Mouse (Mus musculus): ENCODE measurements around the gene Hspg2. TPM values are rescaled to one million over a fixed set of nuclear protein-coding genes. Genes with fewer than 3 reads are reported as not detected.

The Hspg2 gene
- total and polyA plus RNA-seq, 3 experiments, result 1.3 to 14.0 (median 5.5) TPM

DNA sequence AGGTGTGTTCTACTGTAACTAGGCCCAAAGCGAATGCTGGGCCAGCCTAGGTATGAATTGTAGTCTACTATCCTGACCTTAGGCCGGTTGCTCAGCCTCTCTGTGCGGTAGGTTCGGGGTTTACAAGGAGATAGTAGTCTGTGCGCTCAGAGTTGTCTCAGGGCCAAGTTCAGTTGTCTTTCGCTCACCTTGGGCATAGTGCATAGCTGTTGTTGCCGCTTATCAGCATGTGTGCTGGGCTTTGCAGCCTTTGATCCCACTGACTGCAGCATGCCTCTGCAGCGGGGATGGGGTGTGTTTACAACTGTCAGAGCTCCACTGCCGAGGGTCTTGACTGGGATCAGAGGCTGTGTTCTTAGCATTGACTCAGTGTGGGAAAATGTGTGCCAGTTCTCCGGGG lies 74.4 kb downstream of the Hspg2 start:
- H3K4me2 ChIP-seq (ENCODE audit: insufficient read depth, low read depth, poor library complexity, severe bottlenecking), result no peak overlapping the region
- no peak overlapping the region for H3K4me3 ChIP-seq (replicated peaks in 1 of 3; ENCODE audit: low read depth in 2 of 3, low read length in 2 of 3, poor library complexity in 1 of 3)
- no peak for DNase-seq (ENCODE audit: extremely low read depth)
- no peaks in the 10 kb centered on the region for H3K27me3 ChIP-seq (replicated peaks)
- no peaks in the 10 kb centered on the region for H3K79me2 ChIP-seq (replicated peaks; ENCODE audit: control insufficient read depth, extremely low read depth, insufficient read depth, poor library complexity, severe bottlenecking)
- no peaks in the 10 kb centered on the region for H3K9me3 ChIP-seq (replicated peaks; ENCODE audit: low read length)
- peaks cover 0 to 18% of the 10 kb centered on the region in 2 experiments; a peak in 3 of 4 replicates for H3K4me1 ChIP-seq (ENCODE audit: control insufficient read depth in 1 of 2, insufficient read depth in 2 of 2)
- TF ChIP-seq UBTF (IDR thresholded peaks at IDR 0.05; ENCODE audit: low read depth, low read length), result no peak
- TF ChIP-seq ZMIZ1 (IDR thresholded peaks at IDR 0.05; ENCODE audit: low read depth, low read length), result no peak
- TF ChIP-seq MYC (IDR thresholded peaks at IDR 0.05; ENCODE audit: low read depth, low read length), result no peak
- TF ChIP-seq JUN (IDR thresholded peaks at IDR 0.05; ENCODE audit: insufficient read depth, low read depth, low read length), result no peak
- TF ChIP-seq MAFK (IDR thresholded peaks at IDR 0.05; ENCODE audit: insufficient replicate concordance, low read length), result no peak
- no peak for TF ChIP-seq SIN3A (IDR thresholded peaks at IDR 0.05; ENCODE audit: low read length)
- TF ChIP-seq MAX (IDR thresholded peaks at IDR 0.05; ENCODE audit: low read length), result no peak
- TF ChIP-seq KAT2A (IDR thresholded peaks at IDR 0.05; ENCODE audit: insufficient replicate concordance, low read length), result no peak
- peaks cover 0 to 95% of the 10 kb centered on the region in 2 experiments for H3K36me3 ChIP-seq (replicated peaks in 1 of 2; ENCODE audit: control insufficient read depth in 1 of 2, insufficient read depth in 1 of 2, low read length in 1 of 2)
- no peak overlapping the region for H3K27ac ChIP-seq (ENCODE audit: insufficient read depth, low read depth)
- dilution Hi-C loops (cut with MboI; ENCODE audit: extremely low pct_ligation_motif_present, extremely low pct_unique_long_range_greater_than_20kb, low sequenced_read_pairs) (no loop called here), in situ Hi-C loops (cut with MboI; ENCODE audit: low pct_ligation_motif_present, low pct_unique_long_range_greater_than_20kb, low sequenced_read_pairs) (no loop called here)
- H3K9ac ChIP-seq (ENCODE audit: insufficient read depth, low read depth), result no peak overlapping the region

DNA sequence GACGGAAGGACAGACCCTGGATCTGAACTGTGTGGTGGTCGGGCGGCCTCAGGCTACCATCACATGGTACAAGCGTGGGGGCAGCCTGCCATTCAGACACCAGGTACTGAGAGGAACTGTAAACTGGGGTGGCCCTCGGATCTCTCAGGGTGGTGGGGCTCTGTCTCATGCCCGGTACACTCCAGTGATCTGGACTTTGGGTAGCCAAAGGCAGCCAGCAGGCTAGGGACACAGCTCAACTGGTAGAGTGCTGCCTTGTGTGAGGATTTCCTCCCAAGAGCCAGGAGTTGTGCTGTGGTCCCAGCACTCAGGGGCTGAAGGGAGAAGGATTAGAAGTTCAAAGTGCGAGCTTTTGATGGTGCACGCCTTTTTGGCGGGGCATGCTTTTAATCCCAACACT lies 77.0 kb downstream of the Hspg2 start:
- H3K9me3 ChIP-seq (replicated peaks; ENCODE audit: low read length), result no peaks in the 10 kb centered on the region
- dilution Hi-C loops (cut with MboI; ENCODE audit: extremely low pct_ligation_motif_present, extremely low pct_unique_long_range_greater_than_20kb, low sequenced_read_pairs) (no loop called here), in situ Hi-C loops (cut with MboI; ENCODE audit: low pct_ligation_motif_present, low pct_unique_long_range_greater_than_20kb, low sequenced_read_pairs) (loop anchor here (5.0 kb wide), 1 partner anchor 98 kb away; no protein-coding TSS in a partner anchor)
- H3K36me3 ChIP-seq (replicated peaks in 1 of 2; ENCODE audit: control insufficient read depth in 1 of 2, insufficient read depth in 1 of 2, low read length in 1 of 2), result peaks cover 0 to 94% of the 10 kb centered on the region in 2 experiments
- no peak overlapping the region for H3K9ac ChIP-seq (ENCODE audit: insufficient read depth, low read depth)
- no peaks in the 10 kb centered on the region for H3K27me3 ChIP-seq (replicated peaks)
- no peaks in the 10 kb centered on the region for H3K79me2 ChIP-seq (replicated peaks; ENCODE audit: control insufficient read depth, extremely low read depth, insufficient read depth, poor library complexity, severe bottlenecking)
- no peak overlapping the region for H3K4me2 ChIP-seq (ENCODE audit: insufficient read depth, low read depth, poor library complexity, severe bottlenecking)
- no peak overlapping the region for H3K27ac ChIP-seq (ENCODE audit: insufficient read depth, low read depth)
- no peak for TF ChIP-seq MXI1 (IDR thresholded peaks at IDR 0.05; ENCODE audit: low read depth, low read length)
- no peak for TF ChIP-seq KAT2A (IDR thresholded peaks at IDR 0.05; ENCODE audit: insufficient replicate concordance, low read length)
- no peak for TF ChIP-seq CTCF (conservative IDR thresholded peaks at IDR 0.05 in 1 of 2, IDR thresholded peaks at IDR 0.05 in 1 of 2; ENCODE audit: low read depth in 2 of 2, low read length in 2 of 2)
- no peak for TF ChIP-seq MEF2A (IDR thresholded peaks at IDR 0.05; ENCODE audit: borderline replicate concordance, low read depth, low read length)
- no peak for TF ChIP-seq MAFK (IDR thresholded peaks at IDR 0.05; ENCODE audit: insufficient replicate concordance, low read length)
- TF ChIP-seq RAD21 (IDR thresholded peaks at IDR 0.05; ENCODE audit: low read depth, low read length), result no peak
- no peak for TF ChIP-seq UBTF (IDR thresholded peaks at IDR 0.05; ENCODE audit: low read depth, low read length)
- no peak overlapping the region for H3K4me3 ChIP-seq (replicated peaks in 1 of 3; ENCODE audit: low read depth in 2 of 3, low read length in 2 of 3, poor library complexity in 1 of 3)
- DNase-seq (ENCODE audit: extremely low read depth), result no peak
- H3K4me1 ChIP-seq (ENCODE audit: control insufficient read depth in 1 of 2, insufficient read depth in 2 of 2), result peaks cover 0 to 18% of the 10 kb centered on the region in 2 experiments; a peak in 3 of 4 replicates

DNA sequence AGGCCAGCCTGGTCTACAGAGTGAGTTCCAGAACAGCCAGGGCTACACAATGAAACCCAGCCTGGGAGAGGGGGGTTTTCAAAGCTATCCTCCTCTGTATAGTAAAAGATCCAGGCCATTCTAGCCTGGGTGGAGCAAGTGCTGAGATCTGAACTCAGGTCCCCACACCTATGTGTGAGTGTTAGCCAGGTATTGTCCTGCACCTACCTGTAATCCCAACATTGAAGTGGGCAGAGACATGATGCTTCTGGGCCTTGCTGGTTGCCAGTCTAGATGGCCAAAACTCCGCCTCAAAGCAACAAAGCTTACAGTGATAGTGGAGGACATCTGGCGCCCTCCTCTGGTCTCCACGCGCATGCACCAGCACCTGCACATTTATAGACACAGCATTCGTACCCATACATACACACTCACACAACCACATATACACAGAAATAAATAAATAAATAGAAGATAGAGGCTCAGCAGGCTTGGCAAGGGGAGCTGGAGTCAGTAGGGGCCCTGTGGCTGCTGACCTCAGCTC lies 77.5 kb downstream of the Hspg2 start:
- in situ Hi-C loops (cut with MboI; ENCODE audit: low pct_ligation_motif_present, low pct_unique_long_range_greater_than_20kb, low sequenced_read_pairs), result loop anchor here (5.0 kb wide), 1 partner anchor 99 kb away; no protein-coding TSS in a partner anchor
- DNase-seq (ENCODE audit: extremely low read depth), result peak; percentile 48
- H3K9ac ChIP-seq (ENCODE audit: insufficient read depth, low read depth), result no peak overlapping the region
- no peak overlapping the region for H3K27ac ChIP-seq (ENCODE audit: insufficient read depth, low read depth)
- no peak overlapping the region for H3K4me3 ChIP-seq (replicated peaks in 1 of 3; ENCODE audit: low read depth in 2 of 3, low read length in 2 of 3, poor library complexity in 1 of 3)
- peaks cover 0 to 94% of the 10 kb centered on the region in 2 experiments for H3K36me3 ChIP-seq (replicated peaks in 1 of 2; ENCODE audit: control insufficient read depth in 1 of 2, insufficient read depth in 1 of 2, low read length in 1 of 2)
- dilution Hi-C loops (cut with MboI; ENCODE audit: extremely low pct_ligation_motif_present, extremely low pct_unique_long_range_greater_than_20kb, low sequenced_read_pairs), result no loop called here
- peaks cover 0 to 15% of the 10 kb centered on the region in 2 experiments; a peak in 3 of 4 replicates for H3K4me1 ChIP-seq (ENCODE audit: control insufficient read depth in 1 of 2, insufficient read depth in 2 of 2)
- no peaks in the 10 kb centered on the region for H3K79me2 ChIP-seq (replicated peaks; ENCODE audit: control insufficient read depth, extremely low read depth, insufficient read depth, poor library complexity, severe bottlenecking)
- H3K4me2 ChIP-seq (ENCODE audit: insufficient read depth, low read depth, poor library complexity, severe bottlenecking), result no peak overlapping the region
- no peaks in the 10 kb centered on the region for H3K27me3 ChIP-seq (replicated peaks)
- H3K9me3 ChIP-seq (replicated peaks; ENCODE audit: low read length), result no peaks in the 10 kb centered on the region
- TF ChIP-seq SMC3 (IDR thresholded peaks at IDR 0.05; ENCODE audit: low read depth, low read length), result peak; percentile 76
- no peak for TF ChIP-seq SIN3A (IDR thresholded peaks at IDR 0.05; ENCODE audit: low read length)
- no peak for TF ChIP-seq USF1 (IDR thresholded peaks at IDR 0.05; ENCODE audit: low read depth, low read length)
- TF ChIP-seq JUN (IDR thresholded peaks at IDR 0.05; ENCODE audit: insufficient read depth, low read depth, low read length), result no peak
- no peak for TF ChIP-seq ELF1 (IDR thresholded peaks at IDR 0.05; ENCODE audit: low read depth, low read length)
- no peak for TF ChIP-seq MAZ (IDR thresholded peaks at IDR 0.05; ENCODE audit: low read depth, low read length)
- TF ChIP-seq ETS1 (conservative IDR thresholded peaks at IDR 0.05; ENCODE audit: low read depth, low read length), result no peak
- TF ChIP-seq ZKSCAN1 (IDR thresholded peaks at IDR 0.05; ENCODE audit: borderline replicate concordance, low read depth, low read length), result no peak
- TF ChIP-seq NELFE (IDR thresholded peaks at IDR 0.05; ENCODE audit: low read depth, low read length), result 0 out of 2 replicates have a peak, but pooled peaks have one; percentile 26
- peak; percentile 31; the same call in 1 of the 2 replicates for TF ChIP-seq MEF2A (IDR thresholded peaks at IDR 0.05; ENCODE audit: borderline replicate concordance, low read depth, low read length)
- no peak for TF ChIP-seq ZMIZ1 (IDR thresholded peaks at IDR 0.05; ENCODE audit: low read depth, low read length)
- no peak for TF ChIP-seq MAFK (IDR thresholded peaks at IDR 0.05; ENCODE audit: insufficient replicate concordance, low read length)
- TF ChIP-seq ZC3H11A (IDR thresholded peaks at IDR 0.05; ENCODE audit: low read depth, low read length), result peak; percentile 50
- TF ChIP-seq MAX (IDR thresholded peaks at IDR 0.05; ENCODE audit: low read length), result no peak
- no peak for TF ChIP-seq UBTF (IDR thresholded peaks at IDR 0.05; ENCODE audit: low read depth, low read length)
- TF ChIP-seq BHLHE40 (IDR thresholded peaks at IDR 0.05; ENCODE audit: low read depth, low read length), result no peak
- TF ChIP-seq USF2 (conservative IDR thresholded peaks at IDR 0.05; ENCODE audit: low read depth, low read length), result no peak

Data from CH12.LX (cell line).